13 mouse cellular contexts compared by ENCODE assay signal in the genomic region with DNA sequence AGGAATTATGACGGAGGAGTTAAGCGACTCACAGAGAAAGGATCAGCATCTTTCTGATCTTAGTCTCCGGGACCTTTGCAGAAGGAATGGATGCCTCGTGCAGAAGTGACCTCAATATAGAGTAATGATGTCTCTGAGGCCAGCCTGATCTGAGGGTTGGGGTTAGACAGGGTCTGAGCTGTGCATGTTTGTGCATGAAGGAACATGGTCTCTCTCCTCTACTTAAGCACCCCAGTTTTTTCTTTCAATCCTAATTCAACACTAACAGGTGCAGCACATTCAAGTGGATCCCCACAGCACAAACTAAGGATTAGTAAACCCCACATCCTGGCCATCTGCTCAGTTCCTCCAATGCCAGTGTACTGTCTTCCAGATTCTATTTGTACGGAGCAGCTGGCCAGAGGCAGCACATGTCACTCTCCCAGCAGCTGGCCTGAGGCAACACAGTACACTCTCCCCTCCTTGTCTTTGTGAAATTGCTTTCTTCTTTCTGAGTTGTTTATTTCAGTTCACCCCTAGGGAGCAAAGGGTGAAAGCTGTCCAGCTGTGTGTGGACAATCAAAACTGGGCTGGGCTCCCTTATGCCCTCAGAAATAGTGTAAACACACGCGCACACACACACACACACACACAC. TPM values are rescaled to one million over a fixed set of nuclear protein-coding genes. Genes with fewer than 3 reads are reported as not detected.
DNase-seq lines count a peak whose midpoint lies in the region; ATAC-seq lines count a peak whose summit lies in the region.
"Had no signal": no experiment of that assay in that cellular context is flagged by ENCODE, and none has a peak within 500 bp of the region (broad histone marks: within the 10 kb centered on the region; RNA-seq: fewer than 3 reads in every experiment).

No protein-coding gene starts in this region.

- H3K9ac ChIP-seq in forebrain, embryonic 11.5 days (ENCODE audit: low read length), result no peak overlapping the region
- no peak overlapping the region for H3K9ac ChIP-seq in forebrain, embryonic 13.5 days
- H3K9ac ChIP-seq in forebrain, embryonic 16.5 days (replicated peaks; ENCODE audit: low read depth, low read length), result no peak overlapping the region

- ATAC-seq in forebrain, embryonic 11.5 days (replicated peaks; ENCODE audit: low FRiP score), result peak; percentile 56; the same call in 1 of the 2 replicates
- ATAC-seq in forebrain, embryonic 13.5 days, result no peak
- 0 out of 2 replicates have a peak, but pooled peaks have one; percentile 38 for ATAC-seq in forebrain, embryonic 16.5 days

- H3K9me3 ChIP-seq in forebrain, embryonic 11.5 days (ENCODE audit: control insufficient read depth, low read length), result no peaks in the 10 kb centered on the region
- no peaks in the 10 kb centered on the region for H3K9me3 ChIP-seq in forebrain, embryonic 13.5 days (replicated peaks)
- no peaks in the 10 kb centered on the region for H3K9me3 ChIP-seq in forebrain, embryonic 16.5 days (ENCODE audit: control insufficient read depth, low read length)

- H3K4me1 ChIP-seq in forebrain, embryonic 11.5 days (replicated peaks; ENCODE audit: control insufficient read depth, insufficient read depth, low read length), result no peaks in the 10 kb centered on the region
- no peaks in the 10 kb centered on the region for H3K4me1 ChIP-seq in forebrain, embryonic 13.5 days
- H3K4me1 ChIP-seq in forebrain, embryonic 16.5 days (replicated peaks; ENCODE audit: control insufficient read depth, insufficient read depth, low read length), result no peaks in the 10 kb centered on the region

- 68% methylated on average over 7 of the region's 7 CpGs for WGBS in forebrain, embryonic 11.5 days
- WGBS in forebrain, embryonic 13.5 days, result 64% methylated on average over 7 of the region's 7 CpGs
- 67% methylated on average over 7 of the region's 7 CpGs for WGBS in forebrain, embryonic 16.5 days

- no peak overlapping the region for H3K4me2 ChIP-seq in forebrain, embryonic 11.5 days (ENCODE audit: low read depth, low read length, severe bottlenecking)
- H3K4me2 ChIP-seq in forebrain, embryonic 13.5 days, result no peak overlapping the region
- no peak overlapping the region for H3K4me2 ChIP-seq in forebrain, embryonic 16.5 days (ENCODE audit: low read length)

- no peak overlapping the region for H3K27ac ChIP-seq in forebrain, embryonic 11.5 days (ENCODE audit: low read depth, low read length)
- H3K27ac ChIP-seq in forebrain, embryonic 13.5 days, result no peak overlapping the region
- H3K27ac ChIP-seq in forebrain, embryonic 16.5 days (ENCODE audit: low read length), result no peak overlapping the region

- no peaks in the 10 kb centered on the region for H3K36me3 ChIP-seq in forebrain, embryonic 11.5 days (ENCODE audit: control insufficient read depth, insufficient read depth, low read length)
- no peaks in the 10 kb centered on the region for H3K36me3 ChIP-seq in forebrain, embryonic 13.5 days (ENCODE audit: poor library complexity, severe bottlenecking)
- no peaks in the 10 kb centered on the region for H3K36me3 ChIP-seq in forebrain, embryonic 16.5 days (ENCODE audit: control insufficient read depth, insufficient read depth)

- no peak for DNase-seq in forebrain, embryonic 11.5 days (ENCODE audit: low spot score)
- peak; percentile 39 for DNase-seq in 3T3-L1 (ENCODE audit: low read depth, low spot score)
- DNase-seq in lung, postnatal 4 days, result peak; percentile 11 to 56
- no peak for DNase-seq in frontal cortex, adult 2 months (ENCODE audit: extremely low spot score in 1 of 2, low spot score in 1 of 2)
- DNase-seq in right cerebral cortex, postnatal 36 days (ENCODE audit: low spot score in 2 of 2), result no peak
- DNase-seq in left cerebral cortex, adult 18-20 months (ENCODE audit: low spot score in 2 of 2), result no peak
- DNase-seq: adrenal gland, adult 2 months; cerebellum, adult 11 months; heart, adult 11 months; kidney, postnatal 36 days had no signal

- no peak overlapping the region for H3K4me3 ChIP-seq in forebrain, embryonic 11.5 days (ENCODE audit: low read depth, low read length)
- H3K4me3 ChIP-seq in forebrain, embryonic 13.5 days, result no peak overlapping the region
- H3K4me3 ChIP-seq in forebrain, embryonic 16.5 days (replicated peaks; ENCODE audit: low read length), result no peak overlapping the region
- H3K4me3 ChIP-seq: erythroblast, embryonic 14.5 days had no signal

- H3K27me3 ChIP-seq in forebrain, embryonic 11.5 days (ENCODE audit: control insufficient read depth, insufficient read depth, low read length), result no peaks in the 10 kb centered on the region
- H3K27me3 ChIP-seq in forebrain, embryonic 13.5 days, result no peaks in the 10 kb centered on the region
- H3K27me3 ChIP-seq in forebrain, embryonic 16.5 days (replicated peaks; ENCODE audit: control insufficient read depth, insufficient read depth, low read length), result no peaks in the 10 kb centered on the region

RNA-seq across cellular contexts. Expression of a gene that starts 47.7 kb away (rescaled TPM):
- polyA plus RNA-seq in forebrain, embryonic 11.5 days (2014; fragmentation: Nextera tagmentation; extraction: Ambion mirVana), result 33.2 and 34.9 TPM in 2 replicates
- polyA plus RNA-seq in forebrain, embryonic 13.5 days (2015; fragmentation: Nextera tagmentation; extraction: Ambion mirVana), result 22.4 and 27.2 TPM in 2 replicates
- polyA plus RNA-seq in forebrain, embryonic 16.5 days (2015; fragmentation: Nextera tagmentation; extraction: Ambion mirVana), result 35.7 and 39.3 TPM in 2 replicates
- polyA plus RNA-seq in frontal cortex, adult 2 months (2012; rRNA removed), result 106 and 119 TPM in 2 replicates
- total RNA-seq in left cerebral cortex, adult 18-20 months (2021), result 10 to 100 TPM; 66.4 to 70.7 TPM

Comparison
In these comparisons a context has a peak if more than half of its experiments do, and no peak if none do; other contexts are left out.
1. DNase-seq: peak in 3T3-L1 (single experiment) and lung, postnatal 4 days (2 of 2); none in forebrain, embryonic 11.5 days (single experiment), frontal cortex, adult 2 months (0 of 2), right cerebral cortex, postnatal 36 days (0 of 2) and left cerebral cortex, adult 18-20 months (0 of 2).